Mouse (Mus musculus) cerebellum, postnatal 25 days (tissue): ENCODE measurements at regions not wholly inside any gene's neighbourhood (a gene's known extent, or its start where the extent isn't known, plus 50 kb on each side); places are given as distances from the start of the nearest gene placed in this dataset.
A peak's percentile ranks its signal among the peaks of the same experiment; 100 is the strongest.

Source experiments
- DNase-seq, 2 experiments: peaks; one replicate each; pipeline ENCODE4 v3.0.0; 2021; ENCODE audit warnings: mixed read lengths in 2 of 2

- peak in 1 of 2 experiments; percentile 39 for DNase-seq
Measured at GRCm38 (mm10) chr3:14952169-14952729, 66.2 kb downstream of the Car2 start.

- peak in 1 of 2 experiments; percentile 5 for DNase-seq
Measured at GRCm38 (mm10) chr3:14952951-14953350, 66.9 kb downstream of the Car2 start.

GRCm38 (mm10) chr3:14957481-14957880 lies 71.4 kb downstream of the Car2 start:
- no peak for DNase-seq

GRCm38 (mm10) chr3:14958277-14958676 lies 72.2 kb downstream of the Car2 start:
- no peak for DNase-seq

DNA sequence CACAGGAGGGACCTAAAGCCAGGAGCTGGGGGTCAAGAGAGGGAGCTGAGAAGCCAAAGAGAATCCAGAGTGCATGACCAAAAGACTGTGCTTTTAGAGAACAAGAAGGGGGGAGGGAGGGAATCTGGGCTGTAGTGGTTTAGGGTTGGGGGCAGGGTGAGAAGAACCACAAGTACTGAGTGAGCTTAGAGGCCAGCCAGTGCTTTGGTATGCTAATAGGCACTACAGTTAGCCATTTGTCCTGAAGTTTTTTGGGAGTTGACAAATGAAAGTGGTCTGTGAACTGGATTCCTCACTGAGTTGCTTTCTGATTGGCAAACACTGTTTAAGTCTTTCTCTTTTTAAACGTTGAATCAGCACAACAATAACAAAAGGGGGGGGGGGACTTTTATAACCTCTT lies 73.5 kb downstream of the Car2 start:
- DNase-seq = no peak

DNA sequence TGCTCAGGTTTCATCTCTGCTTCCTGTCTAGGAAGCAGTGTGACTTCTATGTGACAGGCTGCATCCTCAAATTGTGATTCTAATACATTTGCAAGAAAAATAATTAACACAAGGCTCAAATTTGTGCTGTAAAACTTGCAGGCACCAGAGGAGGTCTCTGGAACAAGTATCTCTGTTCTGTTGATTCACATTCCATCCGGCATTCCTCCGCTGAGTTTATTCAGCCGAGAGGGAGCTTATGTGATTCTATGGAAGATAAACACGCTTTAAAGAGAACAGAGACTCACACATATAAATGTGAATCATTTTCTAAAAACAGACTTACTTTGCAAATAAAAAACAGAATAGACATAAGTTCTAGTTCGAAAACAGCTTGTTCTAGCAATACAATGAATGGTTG lies 78.7 kb downstream of the Car2 start:
- DNase-seq = no peak

GRCm38 (mm10) chr3:14965438-14966044 lies 79.5 kb downstream of the Car2 start:
- DNase-seq = no peak

GRCm38 (mm10) chr3:14967235-14967634 lies 81.2 kb downstream of the Car2 start:
- DNase-seq = no peak

- no peak for DNase-seq
Measured at GRCm38 (mm10) chr3:14968345-14968744, 82.3 kb downstream of the Car2 start.

- no peak for DNase-seq
Measured at GRCm38 (mm10) chr3:14969698-14970097, 83.6 kb downstream of the Car2 start.

GRCm38 (mm10) chr3:14971647-14972046 lies 85.6 kb downstream of the Car2 start:
- no peak for DNase-seq

GRCm38 (mm10) chr3:14974758-14975157 lies 88.7 kb downstream of the Car2 start:
- DNase-seq = no peak

DNA sequence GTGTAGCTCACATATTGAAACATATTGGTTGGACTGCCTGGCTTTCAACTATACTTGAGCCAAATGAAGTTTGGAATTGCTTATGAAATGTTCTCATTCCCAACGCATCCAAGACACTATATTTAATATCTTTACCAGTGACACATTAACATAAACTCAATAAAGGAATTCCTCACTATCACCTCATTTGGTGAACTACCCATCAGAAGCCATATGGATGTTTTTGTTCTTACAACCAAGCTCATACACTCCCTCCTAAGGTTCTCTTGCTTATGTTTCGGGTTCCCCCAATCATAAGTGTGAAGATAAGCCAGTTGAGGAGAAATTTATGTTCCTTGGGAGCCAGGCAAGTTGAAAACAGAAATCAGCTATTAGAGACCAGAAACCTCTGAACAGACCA lies 89.1 kb downstream of the Car2 start:
- no peak for DNase-seq

DNA sequence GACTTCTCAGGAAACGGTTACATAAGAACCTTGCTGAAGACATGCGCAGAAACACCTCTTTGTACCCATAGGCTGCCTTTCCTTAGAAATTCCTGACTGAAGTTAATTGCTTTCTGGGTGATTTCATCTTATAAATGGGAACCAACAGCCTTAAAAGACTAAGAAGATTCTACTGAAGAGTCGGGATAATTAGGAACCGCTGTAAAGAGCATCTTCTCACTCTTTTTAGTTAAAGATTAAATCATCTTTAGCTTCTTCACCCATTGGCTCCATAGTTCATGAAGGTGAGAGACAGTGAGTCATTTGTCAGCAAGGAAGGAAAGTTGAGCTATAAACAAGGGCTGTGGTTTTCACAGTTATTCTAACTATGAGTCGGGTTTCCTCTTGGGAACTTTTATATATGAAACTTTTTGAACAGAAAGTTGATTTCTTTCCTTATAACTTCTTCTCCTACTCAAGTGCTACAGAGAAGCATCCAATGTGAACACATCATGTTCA lies 93.1 kb downstream of the Car2 start:
- no peak for DNase-seq

DNA sequence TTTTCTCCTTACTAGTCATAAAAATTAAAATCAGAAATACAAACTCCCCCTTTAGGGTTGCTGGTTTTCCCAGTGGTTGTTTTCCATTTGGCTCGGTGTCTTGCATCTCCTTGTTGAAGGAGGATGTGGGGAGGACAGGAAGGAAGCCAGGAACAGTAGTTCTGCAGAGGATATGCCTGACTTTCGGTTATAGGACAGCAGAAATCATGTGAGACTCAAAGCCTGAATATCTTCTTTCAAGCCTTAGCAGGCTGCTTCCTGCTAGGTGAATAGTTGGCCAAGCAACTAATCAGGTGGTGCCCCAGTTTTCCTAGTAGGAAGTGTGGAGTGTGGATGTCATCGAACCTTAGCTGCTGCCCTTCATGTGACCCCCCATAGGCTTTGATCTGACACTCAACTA lies 103.6 kb downstream of the Car2 start:
- no peak for DNase-seq

GRCm38 (mm10) chr3:14993936-14994335 lies 107.9 kb downstream of the Car2 start:
- no peak for DNase-seq

GRCm38 (mm10) chr3:14997241-14997640 lies 111.2 kb downstream of the Car2 start:
- no peak for DNase-seq

DNA sequence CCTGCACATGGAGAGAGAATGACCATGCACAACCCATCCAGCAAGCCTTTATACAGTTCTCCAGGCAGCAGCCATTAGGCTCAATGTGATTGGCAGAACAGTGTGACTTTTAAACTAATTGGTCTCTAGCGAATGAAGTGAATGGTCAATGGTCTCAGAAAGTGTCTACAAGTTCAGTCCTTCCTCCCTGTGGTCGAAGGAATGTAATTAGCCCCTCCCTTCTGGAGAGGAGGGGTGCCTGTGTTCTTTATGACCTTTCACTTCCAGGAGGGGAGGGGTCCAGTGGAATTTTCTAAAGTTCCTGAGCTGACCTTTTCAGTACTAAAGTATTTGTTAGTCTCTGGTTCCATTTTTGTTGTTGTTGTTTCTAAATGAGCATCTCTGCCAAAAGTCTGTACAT lies 112.4 kb downstream of the Car2 start:
- DNase-seq = no peak

GRCm38 (mm10) chr3:14999411-14999810 lies 113.3 kb downstream of the Car2 start:
- no peak for DNase-seq

GRCm38 (mm10) chr3:14999914-15000313 lies 113.8 kb downstream of the Car2 start:
- no peak for DNase-seq

DNA sequence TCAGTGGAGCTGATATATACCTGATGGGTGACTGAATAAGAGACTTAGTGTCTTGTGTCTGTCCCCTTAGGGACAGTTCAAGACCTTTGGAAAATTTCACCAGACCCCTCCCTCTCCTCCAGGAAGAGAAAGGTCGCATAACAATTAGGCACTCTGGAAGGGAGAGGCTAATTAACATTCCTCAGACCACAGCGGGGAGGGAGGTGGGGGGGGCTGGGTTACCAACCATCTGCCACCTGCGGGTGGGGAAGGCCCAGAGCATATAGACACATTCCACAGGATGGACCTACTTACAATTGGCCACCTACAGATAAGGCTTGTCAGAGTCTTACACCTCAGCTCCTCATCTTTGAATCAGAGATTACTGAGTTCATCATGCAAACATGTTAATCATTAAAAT lies 114.6 kb downstream of the Car2 start:
- peak in 1 of 2 experiments; percentile 6 for DNase-seq

DNA sequence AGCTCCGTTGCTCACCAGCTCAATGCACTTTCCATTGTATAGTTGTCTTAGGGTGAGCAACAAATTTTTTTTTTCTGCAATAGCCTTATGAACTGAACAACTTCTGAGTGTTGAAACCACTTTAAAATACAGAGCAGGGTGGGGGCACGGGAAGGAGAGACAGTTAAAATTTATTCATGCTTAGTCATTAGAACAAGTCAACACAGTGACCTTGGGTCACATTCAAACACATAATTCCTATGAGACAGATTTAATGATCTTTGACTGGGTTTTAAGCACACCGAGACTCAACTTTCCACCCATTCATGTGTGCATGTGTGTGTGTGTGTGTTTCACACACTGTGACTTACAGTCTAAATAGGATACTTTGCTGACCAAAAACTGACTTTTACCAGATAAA lies 121.7 kb downstream of the Car2 start:
- no peak for DNase-seq

- DNase-seq = no peak
Measured at GRCm38 (mm10) chr3:15008501-15008900, 122.4 kb downstream of the Car2 start.

DNA sequence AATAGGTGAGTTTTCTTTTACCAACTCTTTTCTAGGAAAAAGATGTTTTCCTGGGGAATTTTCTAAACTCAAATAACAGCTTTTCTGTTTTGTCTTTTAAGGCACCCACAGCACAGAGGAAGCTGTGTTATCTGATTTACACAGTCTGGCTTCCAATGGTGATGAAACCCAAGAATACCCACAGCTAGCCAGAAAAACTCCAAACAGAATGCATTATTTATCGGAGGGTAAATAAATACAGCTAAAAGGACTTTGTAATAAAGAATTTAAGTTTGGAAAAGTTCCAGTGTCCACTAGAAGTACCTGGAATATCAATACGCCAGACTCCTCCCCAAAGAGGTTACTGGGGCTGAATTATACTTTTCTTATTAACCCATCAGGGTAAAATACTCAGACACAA lies 123.7 kb downstream of the Car2 start:
- DNase-seq = no peak

DNA sequence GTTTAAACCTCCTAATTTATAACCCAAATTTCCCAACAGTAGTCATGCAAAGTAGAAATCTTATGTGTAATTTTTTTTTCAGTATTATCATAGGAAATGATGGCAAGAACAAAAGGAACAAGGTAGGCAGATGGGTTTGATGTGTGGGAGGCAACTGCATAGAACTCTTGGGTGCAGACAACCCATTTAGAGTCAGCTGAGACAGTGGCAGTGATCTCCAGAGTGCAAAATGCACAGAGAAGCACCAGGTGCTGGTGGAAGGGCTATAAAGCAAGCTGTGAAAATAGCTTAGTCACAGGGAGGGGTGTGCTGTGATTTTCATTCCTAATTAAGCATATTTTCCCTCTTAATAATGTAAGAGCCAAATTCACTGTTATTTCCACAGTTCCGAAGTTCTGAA lies 130.5 kb downstream of the Car2 start:
- no peak for DNase-seq
